Mouse (Mus musculus): Measurements from ENCODE around the gene Sytl3.
"Not testable (repeated sequence)": the region's sequence is repeated elsewhere in the genome, so short reads cannot be mapped to it uniquely, and the experiment has no call there.

Gene Sytl3

DNA sequence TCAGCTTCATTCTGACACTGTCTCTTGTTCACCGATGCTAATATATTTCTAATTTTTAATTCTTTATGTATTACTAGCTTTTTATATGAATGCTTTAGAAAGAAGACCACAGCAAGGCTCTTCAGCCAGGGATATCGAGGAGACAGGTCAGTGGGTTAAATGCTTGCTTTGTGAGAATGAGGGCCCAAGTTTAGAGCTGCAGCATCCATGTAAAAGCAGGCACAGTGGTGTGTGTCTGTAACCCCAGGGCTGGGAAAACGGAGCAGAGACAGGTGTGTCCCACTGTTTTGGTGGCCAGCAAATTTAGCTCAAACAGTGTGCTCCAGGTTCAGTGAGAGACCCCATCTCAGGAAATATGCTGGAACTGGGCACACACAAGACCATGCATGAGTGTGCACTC, 11.4 kb upstream of the Sytl3 start:
- DNase-seq: not testable (repeated sequence)

DNA sequence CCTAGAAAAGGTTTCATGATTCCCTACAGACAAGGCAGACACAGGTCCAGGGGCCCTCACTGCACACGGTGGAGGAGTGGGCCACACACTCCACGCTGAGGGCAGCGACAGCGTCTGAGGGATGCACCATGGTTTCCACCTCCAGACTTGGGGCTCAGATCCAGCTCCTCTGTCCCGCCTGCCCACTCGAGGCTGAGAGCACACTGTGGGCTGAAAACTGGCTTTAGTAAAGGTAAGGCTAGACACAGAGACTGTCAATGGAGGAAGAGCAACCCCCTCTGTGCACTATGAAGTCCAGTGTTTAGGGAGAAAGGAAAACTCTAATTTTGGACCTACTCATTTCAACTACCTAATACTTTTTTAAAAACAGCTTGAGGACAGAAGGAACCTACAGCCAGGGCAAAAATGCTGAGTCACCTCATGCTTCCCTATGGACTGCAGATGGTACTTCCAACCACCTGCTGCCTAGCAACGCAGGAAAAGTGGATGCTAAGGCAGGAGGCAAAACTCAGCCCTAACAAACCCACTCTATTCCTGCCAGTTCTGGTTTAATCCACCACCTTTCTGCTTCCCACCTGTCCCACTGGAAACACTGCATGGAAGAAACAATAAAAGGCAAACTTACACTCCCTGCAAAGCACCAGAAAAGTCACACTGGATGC, 7.9 kb upstream of the Sytl3 start:
- DNase-seq: not testable (repeated sequence)

DNA sequence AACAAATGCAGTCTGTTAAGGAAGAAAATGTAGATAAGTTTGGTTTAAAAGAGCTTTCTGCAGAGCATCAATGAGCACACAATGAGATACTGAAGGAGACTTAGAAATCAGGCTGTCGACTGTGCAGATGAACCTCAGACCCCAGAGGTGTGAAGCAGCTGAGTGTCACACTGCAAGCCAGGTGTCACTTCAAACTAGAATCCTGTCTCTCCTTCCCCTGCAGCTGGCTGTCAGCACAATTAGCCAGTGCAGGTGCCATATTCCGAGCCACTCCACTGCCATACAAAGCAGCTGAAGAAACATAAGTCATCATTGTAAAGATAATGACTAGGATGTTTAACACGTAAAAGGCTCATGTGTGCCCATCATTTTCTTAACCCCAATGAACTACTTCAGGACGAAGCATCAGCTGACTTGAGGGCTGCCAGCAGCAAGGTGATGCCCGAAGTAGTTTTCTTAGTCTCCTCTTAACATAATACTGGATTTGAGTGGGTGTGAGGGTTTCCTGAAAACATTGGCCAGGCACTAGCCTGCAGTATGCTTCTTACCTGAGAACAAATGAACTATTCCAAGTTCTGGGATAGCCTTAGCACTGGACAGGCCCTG, 5.4 kb upstream of the Sytl3 start:
- not testable (repeated sequence) for DNase-seq

DNA sequence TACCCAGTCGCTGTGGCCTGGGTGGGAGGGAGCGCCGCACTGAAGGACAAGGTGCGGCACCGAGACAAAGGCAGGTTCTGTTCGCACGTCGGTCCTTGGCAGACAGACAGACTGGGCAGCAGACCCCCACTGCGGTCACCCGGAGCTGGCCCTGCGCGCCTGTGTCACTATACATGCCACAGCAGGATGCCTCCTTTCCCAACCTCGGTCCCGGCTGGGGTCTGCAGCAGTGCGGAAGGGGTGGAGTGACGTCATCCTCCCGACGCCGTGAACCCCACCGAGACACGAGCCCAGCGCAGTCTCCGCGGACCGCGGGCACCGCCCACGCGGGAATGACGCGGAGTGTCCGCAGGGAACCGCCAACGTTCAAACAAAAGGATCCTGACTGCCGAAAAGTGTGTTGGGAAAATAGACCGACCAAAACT, 3.8 kb upstream of the Sytl3 start:
- DNase-seq: peak; percentile 77

GRCm38 (mm10) chr17:6655567-6656281, 3.2 kb upstream of the Sytl3 start, which contains the start of gene Dynlt1f:
Dynlt1f (minus strand) TSS chr17:6655900.
- peak; percentile 78 for DNase-seq

- not testable (repeated sequence) for DNase-seq
Observed at GRCm38 (mm10) chr17:6656471-6656870, 2.4 kb upstream of the Sytl3 start.

DNA sequence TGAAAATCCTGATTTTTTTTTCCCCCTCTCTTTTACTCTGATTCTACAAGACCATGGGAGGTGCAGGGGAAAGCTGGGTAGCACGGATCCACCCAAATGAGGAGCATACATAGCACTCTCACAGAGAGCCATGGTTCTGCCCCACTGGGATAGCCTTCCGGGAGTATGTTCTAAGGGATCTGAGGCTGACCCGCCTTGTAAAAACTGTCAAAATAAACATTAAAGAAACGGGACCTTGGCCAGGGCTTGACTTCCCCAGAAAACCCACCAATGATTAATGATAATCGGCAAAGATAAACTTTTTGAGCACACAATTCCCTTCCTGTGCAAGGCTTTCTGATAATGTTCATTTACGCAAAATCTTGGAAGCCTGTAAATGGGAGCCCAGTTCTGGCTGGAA, 1.7 kb downstream of the Sytl3 start:
- DNase-seq: not testable (repeated sequence)

- DNase-seq: not testable (repeated sequence)
Observed at GRCm38 (mm10) chr17:6661093-6661816, 2.4 kb downstream of the Sytl3 start.

GRCm38 (mm10) chr17:6662840-6663239, 3.9 kb downstream of the Sytl3 start:
- not testable (repeated sequence) for DNase-seq

DNA sequence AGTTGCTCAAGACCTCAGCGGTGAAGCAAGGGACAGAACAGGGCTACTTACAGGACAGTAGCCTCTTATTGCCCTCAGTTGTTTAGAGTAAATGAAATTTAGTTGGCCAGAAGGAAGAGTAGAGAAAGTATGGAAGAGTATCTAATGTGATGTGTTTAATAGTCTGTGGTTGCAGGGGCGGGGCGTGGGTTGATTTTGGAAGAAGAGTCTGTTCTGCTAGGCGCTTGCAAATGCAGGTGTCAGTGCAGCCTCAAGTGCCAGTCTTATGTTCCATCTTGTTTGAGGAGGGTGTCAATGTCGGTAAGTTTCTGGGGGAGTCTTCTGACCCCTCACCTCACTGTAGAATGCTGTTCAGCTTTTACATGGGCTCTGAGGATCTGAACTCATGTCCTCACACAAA, 6.5 kb downstream of the Sytl3 start:
- not testable (repeated sequence) for DNase-seq

DNA sequence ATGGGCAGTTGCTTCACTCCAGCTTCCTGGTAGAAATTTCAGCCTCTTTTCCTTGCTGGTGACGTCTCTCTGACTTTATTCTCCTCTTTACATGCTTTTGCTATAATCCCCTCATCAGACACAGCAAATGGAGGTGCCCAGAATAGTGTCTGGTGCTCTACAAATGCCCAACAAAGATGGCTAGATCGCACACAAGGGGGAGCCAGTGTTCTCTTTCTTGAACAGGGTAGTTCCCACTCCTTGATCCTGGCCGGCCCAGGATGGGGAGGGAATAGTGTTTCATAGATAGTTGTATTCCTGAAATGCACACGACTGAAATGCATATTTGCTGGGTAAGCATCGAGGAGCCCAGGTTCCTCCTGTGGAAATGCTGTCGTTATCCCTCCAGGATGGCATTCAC, 9.6 kb downstream of the Sytl3 start:
- not testable (repeated sequence) for DNase-seq

DNA sequence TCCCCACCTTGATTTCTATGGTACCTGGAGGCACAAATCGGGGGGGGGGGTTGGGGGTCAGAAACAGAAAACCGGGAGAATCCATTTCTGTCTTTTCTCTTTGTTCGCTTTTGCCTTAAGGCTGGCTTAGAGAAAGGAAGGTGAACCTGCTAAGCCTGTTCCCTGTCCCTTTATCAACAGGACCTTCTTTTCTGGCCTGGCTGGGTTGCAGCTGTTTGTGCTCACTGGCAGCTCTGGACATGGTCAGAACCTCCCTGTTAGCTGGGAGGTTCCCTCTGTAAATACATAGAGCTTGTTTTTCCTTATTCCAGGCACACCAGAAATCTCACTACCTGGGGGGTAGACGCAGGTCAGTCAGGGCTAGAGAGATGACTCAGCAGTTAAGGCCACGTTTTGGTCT, 15.4 kb downstream of the Sytl3 start:
- not testable (repeated sequence) for DNase-seq

DNA sequence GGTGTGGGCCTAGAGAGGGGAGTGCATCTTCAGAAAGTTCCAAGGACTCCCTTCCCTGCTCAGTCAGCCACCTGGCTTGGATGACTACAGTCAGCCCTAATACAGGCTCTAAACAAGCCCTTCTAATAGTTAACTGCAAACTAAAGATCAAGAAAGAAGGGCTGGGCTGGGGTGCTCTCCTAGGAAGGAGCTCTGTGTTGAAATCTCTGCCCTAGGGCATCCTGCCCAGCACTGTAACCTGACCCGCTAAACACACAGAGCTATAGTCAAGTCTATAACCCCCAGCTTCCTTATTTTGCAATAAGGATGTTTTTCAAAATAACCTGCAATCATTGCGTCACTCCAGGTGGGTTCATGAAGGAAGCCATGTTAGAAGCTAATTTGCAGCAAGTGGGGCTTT, 19.2 kb downstream of the Sytl3 start:
- not testable (repeated sequence) for DNase-seq

GRCm38 (mm10) chr17:6681721-6682120, 22.8 kb downstream of the Sytl3 start:
- DNase-seq: not testable (repeated sequence)

DNA sequence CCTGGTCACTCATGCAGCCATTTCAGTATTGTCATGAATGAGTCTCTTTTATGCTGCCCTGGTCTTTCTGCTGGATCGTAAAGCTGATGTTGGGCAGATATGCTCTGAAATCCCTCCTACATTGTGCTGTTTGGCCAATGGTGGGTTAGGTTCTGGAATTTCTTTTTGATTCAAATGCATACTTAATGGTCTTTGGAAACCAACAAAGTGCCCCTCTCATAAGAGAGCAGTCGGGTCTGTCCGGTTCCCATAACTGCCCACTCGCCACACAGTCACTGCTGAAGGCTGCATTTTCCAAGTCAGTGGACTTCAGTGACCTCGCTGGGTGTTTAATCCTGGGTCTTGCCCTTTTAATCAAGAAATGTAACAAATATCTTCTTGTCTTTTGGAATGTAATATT, 24.8 kb downstream of the Sytl3 start:
- not testable (repeated sequence) for DNase-seq

- not testable (repeated sequence) for DNase-seq
Observed at GRCm38 (mm10) chr17:6684464-6685287, 25.8 kb downstream of the Sytl3 start.

DNA sequence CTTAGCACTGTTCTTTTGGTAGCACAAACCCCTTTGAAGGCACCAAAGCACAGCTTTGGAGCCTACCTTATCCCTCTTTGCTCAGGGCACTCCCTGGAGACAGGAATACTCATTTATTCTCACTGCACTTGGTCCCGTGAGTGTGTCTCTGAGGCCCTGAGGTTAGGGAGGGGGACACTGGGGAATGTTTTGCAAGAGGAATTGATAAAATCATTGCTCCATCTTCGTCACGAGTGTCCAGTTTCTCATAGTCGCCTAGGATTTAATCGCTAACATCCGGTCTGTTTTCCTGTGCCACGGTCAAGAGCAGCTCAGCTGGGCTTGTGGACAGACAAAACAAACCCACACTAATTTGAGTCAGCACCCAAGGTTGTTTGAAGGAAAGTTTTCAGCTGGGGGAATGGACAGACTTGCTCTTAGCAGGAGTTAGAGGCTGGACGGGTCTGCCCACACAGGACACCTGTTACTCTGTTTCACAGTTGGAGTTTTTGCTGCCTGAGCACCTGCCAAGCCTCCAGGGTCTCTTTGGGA, 26.5 kb downstream of the Sytl3 start:
- DNase-seq: not testable (repeated sequence)

DNA sequence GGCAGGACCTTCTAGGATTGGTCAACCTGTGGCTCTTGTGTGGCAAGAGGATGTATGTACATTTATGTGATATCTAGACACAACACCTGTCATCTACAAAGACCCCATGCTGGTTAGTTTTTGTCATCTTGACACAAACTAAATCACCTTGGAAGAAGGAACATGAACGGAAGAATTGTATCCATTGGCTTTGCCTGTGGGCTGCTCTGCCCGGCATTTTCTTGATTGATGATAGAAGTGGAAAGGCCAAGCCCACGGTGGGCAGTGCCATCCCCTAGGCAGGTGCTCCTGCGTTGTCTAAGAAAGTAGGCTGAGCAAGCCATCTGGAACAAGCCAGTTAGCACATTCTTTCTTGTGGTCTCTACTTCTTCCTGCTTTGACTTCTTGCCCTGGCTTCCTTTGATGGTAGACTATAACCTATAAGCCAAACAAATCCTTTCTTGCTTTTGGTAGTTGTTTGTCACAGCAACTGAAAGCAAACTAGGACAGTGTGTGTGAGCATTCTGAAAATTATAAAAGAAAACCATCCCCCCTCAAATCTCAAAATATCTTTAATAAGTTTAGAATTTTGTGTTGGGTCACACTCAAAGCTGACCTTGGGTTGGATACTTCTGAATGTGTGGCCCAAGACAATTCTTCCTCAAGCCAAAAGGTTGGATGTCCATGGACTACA, 27.5 kb downstream of the Sytl3 start:
- not testable (repeated sequence) for DNase-seq

- not testable (repeated sequence) for DNase-seq
Observed at GRCm38 (mm10) chr17:6689344-6689743, 30.5 kb downstream of the Sytl3 start.

- DNase-seq: peak; percentile 87
Observed at GRCm38 (mm10) chr17:6691596-6691995, 32.7 kb downstream of the Sytl3 start.

DNA sequence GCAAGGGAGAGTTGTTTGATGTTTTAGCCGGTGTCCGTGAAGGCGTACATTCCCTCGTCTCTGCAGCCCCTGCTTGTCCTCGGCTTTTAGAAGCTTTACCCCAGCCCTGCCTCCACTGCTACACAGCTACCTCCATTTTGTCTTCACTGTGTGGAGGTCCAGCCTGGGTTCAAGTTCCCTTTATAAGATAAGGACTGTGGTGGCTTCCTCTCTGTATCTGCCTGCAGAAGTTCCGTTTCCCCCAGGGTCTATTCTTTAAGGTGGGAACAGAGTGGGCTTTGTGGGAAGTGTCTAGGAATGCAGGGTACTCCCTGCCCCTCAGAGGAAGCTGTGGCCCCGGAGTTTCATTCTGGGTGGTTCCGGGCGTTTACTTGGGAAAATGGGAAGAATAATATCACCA, 36.8 kb downstream of the Sytl3 start:
- DNase-seq: not testable (repeated sequence)
